Mouse (Mus musculus) myocyte (in vitro differentiated cells): ENCODE data around the gene Ptbp1. TPM values are rescaled to one million over a fixed set of nuclear protein-coding genes. Genes with fewer than 3 reads are reported as not detected.

ENCODE experiments used
- H3K27me3 ChIP-seq: one replicate; pipeline ENCODE4 v1.6.1; 2011; ENCODE audit not compliant: control insufficient read depth, insufficient read depth, insufficient read length
- H3K36me3 ChIP-seq: one replicate; pipeline ENCODE4 v1.6.1; 2011; ENCODE audit not compliant: control insufficient read depth, insufficient read depth
- H3K4me2 ChIP-seq: one replicate; pipeline ENCODE4 v1.6.1; 2011; ENCODE audit warnings: low read depth, control low read depth
- H3K4me3 ChIP-seq: one replicate; pipeline ENCODE4 v1.5.1; 2011; ENCODE audit warnings: mild to moderate bottlenecking, control low read depth, moderate library complexity
- H3K79me2 ChIP-seq: one replicate; pipeline ENCODE4 v1.6.1; 2011; ENCODE audit not compliant: control insufficient read depth, insufficient read depth
- H3ac ChIP-seq: one replicate; pipeline ENCODE4 v1.6.1; 2011; ENCODE audit not compliant: control insufficient read depth, insufficient read length
- CEBPB ChIP-seq: IDR thresholded peaks from 2 replicates; pipeline ENCODE4 v1.6.1; 2011; ENCODE audit warnings: mild to moderate bottlenecking, moderate library complexity; ENCODE audit not compliant: poor library complexity, insufficient read depth, severe bottlenecking
- E2F4 ChIP-seq: IDR thresholded peaks from one replicate; pipeline ENCODE4 v1.6.1; 2011; ENCODE audit warnings: mild to moderate bottlenecking, control low read depth, moderate library complexity; ENCODE audit not compliant: insufficient read depth
- MAX ChIP-seq: IDR thresholded peaks from one replicate; pipeline ENCODE4 v1.6.1; 2011; ENCODE audit warnings: low read depth, mild to moderate bottlenecking, control low read depth
- MYOD1 ChIP-seq, 3 experiments: IDR thresholded peaks; one replicate each; pipeline ENCODE4 v1.6.1; 2011; ENCODE audit warnings: control low read depth in 2 of 3, low read depth in 2 of 3, mild to moderate bottlenecking in 2 of 3, moderate library complexity in 1 of 3; ENCODE audit not compliant: insufficient read length in 2 of 3, control insufficient read depth in 1 of 3
- MYOG ChIP-seq, 3 experiments: IDR thresholded peaks; one replicate each; pipeline ENCODE4 v1.6.1; 2011; ENCODE audit warnings: control low read depth in 2 of 3, low read depth in 2 of 3, mild to moderate bottlenecking in 2 of 3; ENCODE audit not compliant: insufficient read length in 2 of 3, control insufficient read depth in 1 of 3, insufficient read depth in 1 of 3
- POLR2A ChIP-seq: IDR thresholded peaks from one replicate; pipeline ENCODE4 v1.6.1; 2011; ENCODE audit warnings: low read depth, mild to moderate bottlenecking, control low read depth, moderate library complexity; ENCODE audit not compliant: insufficient read length
- POLR2AphosphoS2 ChIP-seq: IDR thresholded peaks from one replicate; pipeline ENCODE4 v1.6.1; 2011; ENCODE audit warnings: low read depth, control low read depth; ENCODE audit not compliant: insufficient read length
- REST ChIP-seq: IDR thresholded peaks from one replicate; pipeline ENCODE4 v1.6.1; 2011; ENCODE audit warnings: mild to moderate bottlenecking, control low read depth, moderate library complexity; ENCODE audit not compliant: insufficient read depth, insufficient read length
- SRF ChIP-seq: IDR thresholded peaks from one replicate; pipeline ENCODE4 v1.6.1; 2011; ENCODE audit warnings: low read depth; ENCODE audit not compliant: control insufficient read depth, insufficient read length
- TCF12 ChIP-seq: IDR thresholded peaks from one replicate; pipeline ENCODE4 v1.6.1; 2011; ENCODE audit warnings: mild to moderate bottlenecking, control low read depth; ENCODE audit not compliant: poor library complexity, insufficient read depth, severe bottlenecking
- TCF3 ChIP-seq: IDR thresholded peaks from one replicate; pipeline ENCODE4 v1.6.1; 2011; ENCODE audit warnings: low read depth, control low read depth; ENCODE audit not compliant: insufficient read length
- USF1 ChIP-seq: IDR thresholded peaks from one replicate; pipeline ENCODE4 v1.6.1; 2011; ENCODE audit warnings: low read depth, mild to moderate bottlenecking, control low read depth, moderate library complexity
- polyA plus RNA-seq: library from polyadenylated mRNA; unstranded; fragments of >200 nt; fragmentation: generic; extraction: Trizol; gene quantifications from one replicate; pipeline ENCODE4 v1.2.1, GENCODE M21; 2012; ENCODE audit warnings: missing spikeins

Gene Ptbp1
- polyA plus RNA-seq, 1 experiment: 158 TPM

GRCm38 (mm10) chr10:79860079-79860911, 6.1 kb downstream of the Ptbp1 start:
- H3K4me2 ChIP-seq: no peak overlapping the region
- H3K4me3 ChIP-seq: no peak overlapping the region
- H3ac ChIP-seq: no peak overlapping the region
- H3K79me2 ChIP-seq: peaks cover 60% of the 10 kb centered on the region
- H3K27me3 ChIP-seq: no peaks in the 10 kb centered on the region
- peaks cover 52% of the 10 kb centered on the region for H3K36me3 ChIP-seq
- TF ChIP-seq TCF12: no peak
- peak; percentile 51 for TF ChIP-seq POLR2A
- TF ChIP-seq POLR2AphosphoS2: peak; percentile 72

GRCm38 (mm10) chr10:79861230-79862048, 7.2 kb downstream of the Ptbp1 start:
- Histone ChIP-seq H3K4me3 (no peak overlapping the region), H3K36me3 (peaks cover 49% of the 10 kb centered on the region), H3K4me2 (no peak overlapping the region), H3ac (no peak overlapping the region), H3K79me2 (peaks cover 49% of the 10 kb centered on the region), H3K27me3 (no peaks in the 10 kb centered on the region)
- TF ChIP-seq REST (no peak), POLR2A (peak; percentile 50), MYOG (IDR thresholded peaks at IDR 0.05; ENCODE audit: control insufficient read depth in 1 of 3, insufficient read depth in 1 of 3, insufficient read length in 2 of 3, low read depth in 2 of 3) (no peak), TCF12 (no peak), USF1 (no peak), POLR2AphosphoS2 (peak; percentile 74)

GRCm38 (mm10) chr10:79862049-79862788, 8.0 kb downstream of the Ptbp1 start:
- Histone ChIP-seq H3K4me3 (no peak overlapping the region), H3K4me2 (no peak overlapping the region), H3K27me3 (no peaks in the 10 kb centered on the region), H3K79me2 (peaks cover 41% of the 10 kb centered on the region), H3ac (no peak overlapping the region), H3K36me3 (peaks cover 46% of the 10 kb centered on the region)
- TF ChIP-seq E2F4 (no peak), USF1 (no peak), TCF3 (no peak), POLR2A (no peak), REST (no peak), POLR2AphosphoS2 (peak; percentile 66), CEBPB (no peak), MAX (no peak), MYOD1 (IDR thresholded peaks at IDR 0.05; ENCODE audit: control insufficient read depth in 1 of 3, insufficient read length in 2 of 3, low read depth in 2 of 3) (no peak)

- H3K4me2 ChIP-seq: no peak overlapping the region
- H3K27me3 ChIP-seq: no peaks in the 10 kb centered on the region
- TF ChIP-seq CEBPB (no peak), MAX (no peak), POLR2A (no peak), E2F4 (no peak), TCF12 (no peak), POLR2AphosphoS2 (no peak), SRF (no peak), MYOG (IDR thresholded peaks at IDR 0.05; ENCODE audit: control insufficient read depth in 1 of 3, insufficient read depth in 1 of 3, insufficient read length in 2 of 3, low read depth in 2 of 3) (no peak), MYOD1 (IDR thresholded peaks at IDR 0.05; ENCODE audit: control insufficient read depth in 1 of 3, insufficient read length in 2 of 3, low read depth in 2 of 3) (no peak), TCF3 (no peak), REST (no peak), USF1 (no peak)
- peaks cover 46% of the 10 kb centered on the region for H3K36me3 ChIP-seq
- peaks cover 34% of the 10 kb centered on the region for H3K79me2 ChIP-seq
- H3K4me3 ChIP-seq: no peak overlapping the region
- H3ac ChIP-seq: no peak overlapping the region
Observed at GRCm38 (mm10) chr10:79862925-79863324, 8.7 kb downstream of the Ptbp1 start.
